Mouse (Mus musculus) lung, adult 2 months (tissue): ENCODE results near the gene Runx3.

Experiments used
- CTCF ChIP-seq: fragments of 200-500 bp; IDR thresholded peaks from 2 replicates; pipeline ENCODE4 v1.5.1; 2011; ENCODE audit warnings: mild to moderate bottlenecking, low read length, control low read depth; ENCODE audit not compliant: insufficient read depth
- POLR2A ChIP-seq: fragments of 200-500 bp; IDR thresholded peaks from 2 replicates; pipeline ENCODE4 v1.6.1; 2011; ENCODE audit warnings: low read depth, mild to moderate bottlenecking, control low read depth, low read length, borderline replicate concordance; ENCODE audit errors: extremely low read depth

DNA sequence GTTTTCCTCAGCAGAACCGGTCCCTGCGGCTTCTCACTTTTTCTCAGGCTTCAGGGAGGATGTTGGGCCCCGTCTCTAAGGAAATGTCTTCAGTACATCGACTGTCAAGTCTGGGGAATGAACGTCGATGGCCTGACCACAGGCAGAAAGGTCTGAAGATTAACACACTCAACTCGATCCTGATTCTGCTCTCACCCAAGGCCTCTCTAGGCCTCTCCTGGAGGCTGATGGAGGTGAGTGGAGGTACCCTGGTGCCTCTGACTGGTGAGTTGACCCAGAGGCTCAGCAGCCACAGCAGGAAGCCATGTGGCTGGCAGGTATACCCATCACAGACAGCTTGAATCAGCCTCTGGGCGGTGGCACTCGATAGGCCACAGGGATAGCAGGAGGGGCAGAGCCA is 43.3 kb upstream of the Runx3 start:
- TF ChIP-seq POLR2A (no peak), CTCF (no peak)
